Mouse (Mus musculus): ENCODE data around the gene Tex12.

Gene Tex12

DNA sequence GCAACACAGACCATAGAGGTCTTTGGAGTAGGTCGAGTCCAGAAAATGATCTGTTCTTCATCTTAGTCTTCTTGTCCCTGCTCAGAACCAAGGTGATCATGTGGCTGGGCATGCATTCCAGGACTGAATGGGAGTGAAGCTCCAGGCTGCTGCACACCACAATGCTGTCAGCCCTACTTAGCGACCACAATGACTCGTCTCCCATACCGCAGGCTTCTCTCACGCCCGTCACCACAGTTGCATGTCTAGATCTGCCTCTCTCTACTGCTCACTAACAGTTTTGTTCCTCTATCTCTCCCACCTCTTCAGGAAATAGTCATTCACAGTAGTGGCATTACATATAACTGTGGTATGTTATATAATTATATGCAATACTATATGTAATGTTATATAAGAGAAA, 40.4 kb downstream of the Tex12 start:
- in situ Hi-C loops (cut with MboI, MseI) = loop anchor here (5.0 to 10.0 kb wide), 2 partner anchors 84 to 157 kb away; partner anchors contain the start of genes Sdhd and Timm8b

DNA sequence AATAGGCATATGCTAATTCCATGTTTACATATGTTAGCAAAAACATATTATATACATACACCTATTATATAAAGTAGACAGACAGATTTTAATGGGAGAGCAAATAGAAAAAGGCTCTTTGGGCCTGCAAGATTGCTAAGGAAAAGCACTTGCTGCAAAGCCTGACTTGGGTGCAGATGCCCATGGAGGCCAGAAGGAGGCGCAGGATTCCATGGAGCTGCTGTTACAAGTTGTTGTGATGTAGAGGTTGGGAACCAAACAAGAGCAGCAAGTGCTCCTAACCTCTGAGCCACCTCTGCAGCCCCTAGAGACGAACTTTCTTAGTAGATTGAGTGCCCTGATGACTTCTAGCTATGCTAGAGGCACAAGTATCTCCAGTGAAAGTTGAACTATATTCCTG, 42.3 kb downstream of the Tex12 start:
- in situ Hi-C loops (cut with MboI, MseI) = no loop called here

DNA sequence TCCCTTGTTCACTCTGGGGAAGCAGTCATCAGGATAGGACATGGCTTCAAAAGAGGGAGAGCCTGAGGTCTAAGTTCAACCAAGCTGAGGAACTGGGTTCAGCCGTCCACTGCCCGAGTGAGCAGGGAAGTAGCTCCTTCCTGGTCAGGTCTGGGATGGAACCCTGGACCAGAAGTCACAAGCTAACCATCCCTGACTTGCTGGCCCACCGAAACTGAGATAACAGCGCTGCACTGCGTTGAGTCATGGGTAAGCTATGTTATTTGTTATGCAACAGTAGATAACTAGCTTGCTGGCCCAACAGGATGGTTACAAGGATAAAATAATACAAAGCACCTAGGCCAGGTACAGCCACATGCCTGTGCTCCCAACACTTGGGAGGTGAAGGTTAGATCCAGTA, 45.7 kb downstream of the Tex12 start:
- in situ Hi-C loops (cut with MboI, MseI) = no loop called here

DNA sequence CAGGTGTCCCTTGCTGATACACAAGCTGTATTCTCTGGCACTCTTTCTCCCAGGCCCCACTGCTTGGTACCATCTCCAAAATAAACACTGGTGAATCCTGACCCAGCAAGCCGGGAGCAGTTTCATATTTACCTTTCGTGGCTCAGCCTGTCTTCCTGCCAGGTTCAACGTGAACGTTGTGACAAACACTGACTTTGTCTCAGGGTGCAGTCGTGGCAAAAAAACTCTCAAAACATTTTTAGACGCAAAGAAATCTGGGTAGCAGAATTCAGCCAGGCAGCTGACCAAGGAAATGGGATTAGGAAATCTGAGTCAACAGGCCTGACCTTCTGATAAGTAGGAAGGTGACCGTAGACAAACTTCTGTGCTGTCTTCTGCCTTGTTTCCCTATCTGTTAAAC, 53.6 kb downstream of the Tex12 start:
- in situ Hi-C loops (cut with MboI, MseI) = no loop called here
